Mouse (Mus musculus) liver, embryonic 16.5 days (tissue): ENCODE measurements around the gene Kcnk2. TPM values are rescaled to one million over a fixed set of nuclear protein-coding genes. Genes with fewer than 3 reads are reported as not detected.

ENCODE experiments used
- ATAC-seq: fragments of 200-750 bp; cut with Nextera tagmentation; 2 replicates; pipeline ENCODE4 v1.8.0; 2017; ENCODE audit warnings: low read depth, mild to moderate bottlenecking, moderate number of reproducible peaks, moderate library complexity
- H3K27ac ChIP-seq: fragments of 300-500 bp; sonication (generic); 2 replicates; pipeline ENCODE4 v1.5.1; 2014; ENCODE audit warnings: mild to moderate bottlenecking, low read length
- H3K27me3 ChIP-seq: fragments of 300-500 bp; sonication (generic); 2 replicates; pipeline ENCODE4 v1.6.1; 2014; ENCODE audit warnings: low read depth, low read length, mixed read lengths; ENCODE audit not compliant: control insufficient read depth, insufficient read depth
- H3K36me3 ChIP-seq: fragments of 300-500 bp; sonication (generic); 2 replicates; pipeline ENCODE4 v1.6.1; 2014; ENCODE audit warnings: mild to moderate bottlenecking; ENCODE audit not compliant: control insufficient read depth, insufficient read depth
- H3K4me1 ChIP-seq: fragments of 300-500 bp; sonication (generic); 2 replicates; pipeline ENCODE4 v1.6.1; 2014; ENCODE audit warnings: low read depth, low read length, mixed read lengths; ENCODE audit not compliant: control insufficient read depth
- H3K4me2 ChIP-seq: fragments of 300-500 bp; sonication (generic); 2 replicates; pipeline ENCODE4 v1.6.1; 2014; ENCODE audit warnings: low read depth, low read length, mixed read lengths
- H3K4me3 ChIP-seq: fragments of 300-500 bp; sonication (generic); 2 replicates; pipeline ENCODE4 v1.5.1; 2014; ENCODE audit warnings: low read depth, mild to moderate bottlenecking, low read length
- H3K9ac ChIP-seq: fragments of 300-500 bp; sonication (generic); 2 replicates; pipeline ENCODE4 v1.6.1; 2014; ENCODE audit warnings: low read depth, low read length
- H3K9me3 ChIP-seq: fragments of 300-500 bp; sonication (generic); replicated peaks from 2 replicates; pipeline ENCODE4 v1.6.1; 2016; ENCODE audit warnings: low read length; ENCODE audit not compliant: control insufficient read depth
- WGBS: fragments of 180-500 bp; shearing (Covaris S2); extraction: QIAGEN DNeasy Blood & Tissue Kit; methylation state at CpG from one replicate; pipeline ENCODE4 v1.1.7; 2014; ENCODE audit not compliant: insufficient replicate concordance; 5-methylcytosine and 5-hydroxymethylcytosine counted together
- microRNA-seq: library from miRNA; unstranded; fragments of <30 nt; microRNA quantifications from one replicate; pipeline ENCODE4, GENCODE M21; 2016
- polyA plus RNA-seq: library from polyadenylated mRNA; unstranded; fragments of >200 nt; fragmentation: Nextera tagmentation; extraction: Ambion mirVana; gene quantifications from 2 replicates; pipeline ENCODE4 v1.2.1, GENCODE M21; 2015

Kcnk2 gene
- polyA plus RNA-seq, 1 experiment from 2014 or later: not detected

DNA sequence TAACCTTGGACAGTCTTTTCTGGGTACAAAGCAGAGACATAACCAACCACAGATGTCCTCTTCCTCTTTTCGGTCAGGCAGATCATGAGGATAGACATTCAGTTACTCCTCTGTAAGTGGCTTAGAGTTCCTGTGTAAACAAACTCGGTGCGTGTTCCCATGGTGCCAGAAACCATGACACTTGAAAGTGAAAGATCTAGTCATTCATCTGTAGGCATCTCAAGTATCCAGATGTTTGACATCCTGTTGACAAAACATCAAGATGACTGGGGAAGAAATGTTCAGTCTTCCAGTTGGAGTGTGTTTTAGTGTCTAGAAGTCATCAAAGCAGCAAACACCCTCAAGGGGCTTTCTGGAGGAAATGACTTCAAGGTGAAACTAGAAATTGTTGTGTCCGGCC, 230.9 kb downstream of the Kcnk2 start:
- H3K27ac ChIP-seq: no peak overlapping the region
- WGBS: 23% methylated on average over 4 of the region's 4 CpGs

DNA sequence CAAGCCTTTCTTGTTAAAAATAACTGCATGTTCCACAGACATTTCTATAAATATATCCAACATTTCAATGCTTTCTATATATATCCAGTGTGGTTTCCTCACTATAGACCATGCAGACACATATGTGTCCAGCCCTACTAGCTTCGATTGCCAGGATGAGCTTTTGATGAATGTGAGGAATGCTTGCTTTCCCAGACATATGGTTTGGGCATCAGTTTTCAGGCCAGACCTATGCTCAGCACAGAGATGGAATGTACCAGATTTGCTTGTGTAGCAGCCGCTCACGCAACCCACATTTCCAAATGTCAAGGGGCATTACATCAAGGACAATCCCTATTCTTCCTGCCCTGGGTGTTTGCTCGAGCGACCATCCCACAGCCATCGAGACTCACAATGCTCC, 236.3 kb downstream of the Kcnk2 start:
- Histone ChIP-seq H3K9me3 (no peaks in the 10 kb centered on the region), H3K27ac (no peak overlapping the region), H3K9ac (no peak overlapping the region), H3K4me1 (no peaks in the 10 kb centered on the region), H3K27me3 (no peaks in the 10 kb centered on the region), H3K36me3 (no peaks in the 10 kb centered on the region), H3K4me2 (no peak overlapping the region), H3K4me3 (no peak overlapping the region)
- ATAC-seq: no peak
- 62% methylated on average over 6 of the region's 6 CpGs for WGBS

More for the DNA sequence above, 230.9 kb downstream of the Kcnk2 start:
- ATAC-seq: no peak
- no peaks in the 10 kb centered on the region for H3K36me3 ChIP-seq
- H3K9me3 ChIP-seq: no peaks in the 10 kb centered on the region
- no peak overlapping the region for H3K4me2 ChIP-seq
- H3K9ac ChIP-seq: no peak overlapping the region
- no peaks in the 10 kb centered on the region for H3K27me3 ChIP-seq
- no peaks in the 10 kb centered on the region for H3K4me1 ChIP-seq
- H3K4me3 ChIP-seq: no peak overlapping the region

DNA sequence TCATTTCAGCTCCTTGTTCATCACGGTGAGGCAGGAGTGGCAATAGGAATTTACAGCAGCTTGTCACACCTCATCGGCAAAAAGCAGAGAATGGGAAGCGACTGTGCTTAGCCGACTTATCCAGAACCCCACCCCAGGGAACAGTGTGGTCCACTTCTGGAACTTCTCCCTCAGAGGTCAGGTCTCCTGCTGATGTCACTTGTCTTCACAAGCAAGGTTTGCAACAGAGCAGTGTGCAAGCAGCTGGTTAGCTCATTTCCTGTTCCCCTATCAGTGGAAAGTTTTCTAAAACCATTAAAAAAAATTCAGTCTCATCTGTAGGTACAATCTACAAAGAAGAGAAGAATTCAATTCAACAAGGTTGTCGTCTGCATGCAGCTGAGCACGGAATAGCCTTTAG, 236.9 kb downstream of the Kcnk2 start:
- no peak for ATAC-seq
- 50% methylated on average over 6 of the region's 6 CpGs for WGBS
- Histone ChIP-seq H3K27ac (no peak overlapping the region), H3K4me3 (no peak overlapping the region), H3K4me2 (no peak overlapping the region), H3K9me3 (no peaks in the 10 kb centered on the region), H3K27me3 (no peaks in the 10 kb centered on the region), H3K36me3 (no peaks in the 10 kb centered on the region), H3K9ac (no peak overlapping the region), H3K4me1 (no peaks in the 10 kb centered on the region)

DNA sequence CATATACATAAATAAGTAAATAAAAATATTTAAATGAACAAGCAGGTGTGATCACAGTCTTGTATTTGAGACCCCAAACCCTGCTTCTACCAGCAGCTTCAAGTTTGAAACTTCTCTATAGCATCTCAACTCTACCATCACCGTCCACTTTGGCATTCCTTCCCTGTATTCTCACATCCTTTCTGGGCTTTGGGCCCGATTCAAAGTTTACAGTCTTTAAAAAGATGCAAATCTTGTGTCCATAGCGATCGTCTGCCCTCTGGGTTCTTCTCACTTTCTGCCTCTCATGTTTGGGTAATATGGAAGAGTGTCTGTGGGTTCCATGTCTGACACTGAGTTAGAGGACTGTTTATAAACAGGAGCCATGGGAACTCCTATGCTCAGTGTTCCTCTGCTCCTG, 237.4 kb downstream of the Kcnk2 start:
- no peak overlapping the region for H3K27ac ChIP-seq
- H3K4me1 ChIP-seq: no peaks in the 10 kb centered on the region
- H3K9ac ChIP-seq: no peak overlapping the region
- no peak overlapping the region for H3K4me3 ChIP-seq
- WGBS: 50% methylated on average over 4 of the region's 4 CpGs
- ATAC-seq: no peak
- H3K9me3 ChIP-seq: no peaks in the 10 kb centered on the region
- H3K4me2 ChIP-seq: no peak overlapping the region
- no peaks in the 10 kb centered on the region for H3K27me3 ChIP-seq
- H3K36me3 ChIP-seq: no peaks in the 10 kb centered on the region

DNA sequence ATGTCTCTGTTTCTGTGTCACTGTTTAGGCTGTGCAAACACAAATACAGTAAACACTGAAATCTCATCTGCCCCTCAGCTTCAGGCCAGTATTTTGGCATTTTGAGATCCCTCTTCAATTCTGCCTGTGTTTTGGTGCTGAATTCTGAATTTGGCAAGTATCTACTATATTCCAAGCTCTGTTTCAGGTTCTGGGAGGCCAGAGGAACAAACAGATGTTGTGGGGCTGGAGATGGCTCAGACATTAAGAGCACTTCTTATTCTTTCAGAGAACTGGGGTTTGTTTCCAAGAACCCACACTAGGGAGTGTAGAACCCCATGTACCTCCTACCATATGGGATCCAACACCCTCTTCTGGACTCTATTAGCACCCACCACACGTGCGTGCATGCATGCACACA, 237.8 kb downstream of the Kcnk2 start:
- no peak for ATAC-seq
- WGBS: 71% methylated on average over 2 of the region's 2 CpGs
- Histone ChIP-seq H3K9me3 (no peaks in the 10 kb centered on the region), H3K9ac (no peak overlapping the region), H3K4me3 (no peak overlapping the region), H3K27ac (no peak overlapping the region), H3K4me1 (no peaks in the 10 kb centered on the region), H3K27me3 (no peaks in the 10 kb centered on the region), H3K36me3 (no peaks in the 10 kb centered on the region), H3K4me2 (no peak overlapping the region)

Small RNA genes lying within 50 kb of the gene (microRNA-seq; reads per million reads assigned to microRNA genes)
- gene Gm24092: not detected
